Mouse (Mus musculus): ENCODE results near the gene Psmg1. TPM values are rescaled to one million over a fixed set of nuclear protein-coding genes. Genes with fewer than 3 reads are reported as not detected.
A peak's percentile ranks its signal among the peaks of the same experiment; 100 is the strongest.
"Not testable (repeated sequence)": the region's sequence is repeated elsewhere in the genome, so short reads cannot be mapped to it uniquely, and the experiment has no call there.

The Psmg1 gene
- 66.3 and 70.5 TPM in 2 replicates for polyA plus RNA-seq (2016; fragmentation: Nextera tagmentation; extraction: Ambion mirVana)

DNA sequence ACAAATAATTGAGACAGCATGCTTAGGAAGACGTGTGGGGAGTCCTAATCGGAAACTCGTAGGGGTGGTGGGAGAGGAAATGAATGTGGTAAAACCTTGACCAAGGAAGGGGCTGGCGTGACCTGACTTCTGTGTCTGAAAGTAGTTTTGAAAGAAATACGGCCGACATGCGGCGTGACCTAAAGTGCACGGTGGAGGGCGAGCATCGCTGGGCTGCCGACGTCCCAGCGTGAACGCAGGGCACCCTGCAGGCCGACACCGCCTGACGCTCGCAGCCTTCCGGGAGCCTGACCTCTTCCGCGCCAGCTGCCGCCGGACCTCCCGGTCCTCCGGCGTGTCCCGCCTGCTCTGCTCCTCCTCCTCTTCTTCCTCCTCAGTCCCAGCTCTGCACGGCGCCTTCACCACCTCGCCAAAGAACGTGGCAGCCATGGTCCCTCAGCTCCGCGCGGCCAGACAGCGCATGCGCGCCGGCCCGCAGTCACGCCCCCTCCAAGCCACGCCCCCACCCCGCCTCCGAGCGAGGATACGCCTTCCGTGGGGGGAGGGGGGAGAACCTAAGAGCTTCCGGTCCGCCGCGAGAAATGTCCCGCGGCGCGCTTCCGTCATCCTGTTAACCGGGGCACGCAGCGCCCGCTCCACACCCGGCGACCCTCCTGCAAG, at the start of gene Psmg1:
TSS of gene Psmg1 (minus strand) at position 499 of the 660 bp plus-strand sequence.
- under 1% methylated on average over 57 of the region's 62 CpGs for WGBS
- H3K27me3 ChIP-seq = no peaks in the 10 kb centered on the region
- peaks cover 32% of the 10 kb centered on the region for H3K36me3 ChIP-seq
- peak within 1 kb of the TSS; percentile 83 for H3K27ac ChIP-seq
- H3K4me3 ChIP-seq = peak within 1 kb of the TSS; percentile 71
- H3K4me2 ChIP-seq (replicated peaks) = peak within 1 kb of the TSS; percentile 70
- H3K9me3 ChIP-seq (replicated peaks) = no peaks in the 10 kb centered on the region
- ATAC-seq (ENCODE audit: low FRiP score) = peak; percentile 96
- peaks cover 13% of the 10 kb centered on the region for H3K4me1 ChIP-seq
- peak within 1 kb of the TSS; percentile 84 for H3K9ac ChIP-seq

DNA sequence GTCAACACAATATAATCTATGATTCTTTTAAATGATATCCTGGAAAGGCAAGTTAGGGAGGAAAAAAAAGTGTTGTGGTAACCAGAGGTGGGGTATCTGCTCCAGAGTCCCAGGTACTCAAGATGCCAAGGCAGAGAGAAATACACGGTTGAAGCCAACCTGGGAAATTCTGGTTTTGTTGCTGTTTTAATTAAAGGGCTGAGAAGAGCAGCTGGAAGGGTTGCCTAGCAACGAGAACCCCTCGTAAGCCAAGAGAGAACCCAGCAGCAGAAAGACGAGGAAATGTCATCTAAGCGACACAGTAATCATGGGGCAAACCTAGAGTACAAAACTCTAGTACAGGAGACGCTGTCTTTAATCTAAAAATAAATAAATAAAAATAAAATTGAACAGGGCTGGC, 48.8 kb upstream of the Psmg1 start:
- 65% methylated on average over 6 of the region's 6 CpGs for WGBS
- peaks cover 93% of the 10 kb centered on the region for H3K36me3 ChIP-seq
- H3K4me2 ChIP-seq (replicated peaks) = no peak overlapping the region
- ATAC-seq (ENCODE audit: low FRiP score) = no peak
- H3K4me1 ChIP-seq = no peaks in the 10 kb centered on the region
- H3K4me3 ChIP-seq = no peak overlapping the region
- no peak overlapping the region for H3K9ac ChIP-seq
- H3K27ac ChIP-seq = no peak overlapping the region
- no peaks in the 10 kb centered on the region for H3K9me3 ChIP-seq (replicated peaks)
- no peaks in the 10 kb centered on the region for H3K27me3 ChIP-seq

DNA sequence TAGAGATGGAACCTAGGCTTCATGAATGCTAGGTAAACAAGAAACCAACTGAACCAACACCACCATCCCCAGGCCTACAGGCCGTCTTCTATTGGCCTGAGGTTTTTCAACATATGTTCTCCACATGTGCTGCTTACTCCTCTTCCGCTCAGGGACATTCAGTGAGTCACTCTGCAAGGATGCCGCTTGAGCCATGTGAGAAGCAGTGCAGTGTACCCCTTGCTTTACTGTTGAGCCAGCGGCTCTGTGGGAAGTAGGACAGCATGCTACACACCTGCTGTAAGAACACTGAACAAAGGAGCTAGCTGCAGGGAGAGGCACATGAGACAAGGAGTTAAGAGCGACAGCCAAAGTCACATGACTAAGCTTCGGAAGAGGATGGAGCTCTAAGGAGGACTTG, 43.7 kb upstream of the Psmg1 start:
- no peaks in the 10 kb centered on the region for H3K27me3 ChIP-seq
- no peak overlapping the region for H3K9ac ChIP-seq
- peaks cover 96% of the 10 kb centered on the region for H3K36me3 ChIP-seq
- WGBS = 76% methylated on average over 6 of the region's 6 CpGs
- H3K9me3 ChIP-seq (replicated peaks) = no peaks in the 10 kb centered on the region
- H3K4me3 ChIP-seq = no peak overlapping the region
- no peak overlapping the region for H3K27ac ChIP-seq
- H3K4me2 ChIP-seq (replicated peaks) = no peak overlapping the region
- H3K4me1 ChIP-seq = no peaks in the 10 kb centered on the region
- no peak for ATAC-seq (ENCODE audit: low FRiP score)

DNA sequence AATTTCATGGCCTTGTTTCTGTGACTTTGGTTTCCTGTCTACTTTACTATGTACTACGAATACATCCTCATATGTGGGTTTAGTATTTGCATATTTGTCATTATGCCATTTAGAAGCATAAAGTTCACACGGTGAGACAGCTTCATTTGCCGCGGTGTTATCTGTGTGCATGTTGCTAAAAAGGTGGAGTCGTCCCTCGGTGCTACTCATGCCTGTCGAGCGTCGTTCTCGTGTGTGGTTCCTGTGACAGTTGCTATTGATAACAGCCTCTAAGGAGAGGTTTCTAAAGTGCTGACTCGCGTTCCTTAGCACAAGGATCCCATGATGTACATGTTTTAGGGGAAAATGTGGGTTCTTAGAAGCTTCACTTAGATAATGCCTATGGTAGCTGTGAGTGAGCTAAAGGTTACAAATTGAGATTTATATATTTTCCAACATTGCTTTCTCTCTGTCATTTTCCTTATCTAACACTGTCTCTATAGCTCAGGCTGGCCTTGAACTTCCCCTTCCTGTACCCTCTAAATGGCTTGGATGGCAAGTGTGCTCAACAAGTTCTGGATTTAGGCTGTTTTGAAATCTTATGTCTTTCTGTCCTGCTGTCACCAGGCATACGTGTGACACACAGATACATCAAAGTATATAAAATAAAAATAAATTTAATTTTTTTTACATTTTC, 41.7 kb upstream of the Psmg1 start:
- no peak for ATAC-seq (ENCODE audit: low FRiP score)
- no peak overlapping the region for H3K27ac ChIP-seq
- no peaks in the 10 kb centered on the region for H3K9me3 ChIP-seq (replicated peaks)
- H3K36me3 ChIP-seq = peaks cover 98% of the 10 kb centered on the region
- no peak overlapping the region for H3K4me2 ChIP-seq (replicated peaks)
- no peaks in the 10 kb centered on the region for H3K27me3 ChIP-seq
- 92% methylated on average over 13 of the region's 13 CpGs for WGBS
- no peaks in the 10 kb centered on the region for H3K4me1 ChIP-seq
- H3K4me3 ChIP-seq = no peak overlapping the region
- H3K9ac ChIP-seq = no peak overlapping the region

DNA sequence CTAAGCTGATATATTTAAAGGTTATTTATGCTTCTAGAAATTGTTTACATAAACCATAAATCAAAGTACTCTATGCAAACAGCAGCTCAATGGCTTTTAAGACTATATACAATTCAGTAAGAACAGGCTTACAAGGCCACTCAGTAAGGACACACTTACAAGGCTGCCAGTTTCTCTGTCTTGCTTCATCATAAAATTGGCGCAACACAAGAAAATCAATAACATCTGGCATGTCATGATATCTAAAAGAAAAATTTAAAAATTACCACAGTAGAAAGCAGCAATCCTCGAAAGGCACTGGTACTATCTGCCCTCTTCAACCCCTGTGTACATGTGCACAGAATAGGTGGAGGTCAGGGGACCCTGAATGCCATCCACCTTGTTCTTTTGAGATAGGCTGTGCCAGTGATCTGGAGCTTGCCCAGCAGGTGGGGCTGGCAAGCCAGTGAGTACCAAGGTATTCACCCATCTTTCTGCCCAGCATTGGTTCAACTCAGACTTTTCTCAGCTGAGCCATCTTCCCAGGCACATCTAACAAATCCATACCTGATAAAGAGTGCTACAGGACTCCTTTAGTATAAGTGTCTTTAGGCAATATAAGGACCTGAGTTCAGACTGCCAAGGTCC, 39.8 kb upstream of the Psmg1 start:
- ATAC-seq (ENCODE audit: low FRiP score) = no peak
- H3K9ac ChIP-seq = no peak overlapping the region
- H3K27me3 ChIP-seq = no peaks in the 10 kb centered on the region
- no peaks in the 10 kb centered on the region for H3K4me1 ChIP-seq
- WGBS = 89% methylated on average over 2 of the region's 2 CpGs
- H3K27ac ChIP-seq = no peak overlapping the region
- H3K4me3 ChIP-seq = no peak overlapping the region
- H3K36me3 ChIP-seq = peaks cover 96% of the 10 kb centered on the region
- H3K4me2 ChIP-seq (replicated peaks) = no peak overlapping the region
- H3K9me3 ChIP-seq (replicated peaks) = no peaks in the 10 kb centered on the region

DNA sequence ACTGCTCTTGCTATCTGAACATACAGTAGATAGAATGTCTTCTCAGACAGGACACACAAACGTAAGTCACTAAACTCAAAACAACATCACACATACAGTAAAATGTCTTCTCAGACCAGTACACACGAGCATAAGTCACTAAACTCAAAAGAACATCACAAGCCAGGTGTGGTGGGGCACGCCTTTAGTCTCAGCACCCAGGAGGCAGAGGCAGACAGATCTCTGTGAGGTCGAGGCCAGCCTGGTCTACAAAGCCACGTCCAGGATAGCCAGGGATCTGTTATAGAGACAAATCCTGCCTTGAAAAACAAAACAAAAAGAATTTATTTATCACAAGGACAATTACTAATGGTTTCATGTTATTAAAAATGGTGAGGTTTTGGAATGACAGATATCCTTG, 35.5 kb upstream of the Psmg1 start:
- H3K9ac ChIP-seq = no peak overlapping the region
- no peaks in the 10 kb centered on the region for H3K27me3 ChIP-seq
- H3K4me2 ChIP-seq (replicated peaks) = no peak overlapping the region
- H3K4me1 ChIP-seq = no peaks in the 10 kb centered on the region
- H3K4me3 ChIP-seq = no peak overlapping the region
- no peak for ATAC-seq (ENCODE audit: low FRiP score)
- H3K9me3 ChIP-seq (replicated peaks) = no peaks in the 10 kb centered on the region
- peaks cover 86% of the 10 kb centered on the region for H3K36me3 ChIP-seq
- 95% methylated on average over 5 of the region's 5 CpGs for WGBS
- no peak overlapping the region for H3K27ac ChIP-seq

DNA sequence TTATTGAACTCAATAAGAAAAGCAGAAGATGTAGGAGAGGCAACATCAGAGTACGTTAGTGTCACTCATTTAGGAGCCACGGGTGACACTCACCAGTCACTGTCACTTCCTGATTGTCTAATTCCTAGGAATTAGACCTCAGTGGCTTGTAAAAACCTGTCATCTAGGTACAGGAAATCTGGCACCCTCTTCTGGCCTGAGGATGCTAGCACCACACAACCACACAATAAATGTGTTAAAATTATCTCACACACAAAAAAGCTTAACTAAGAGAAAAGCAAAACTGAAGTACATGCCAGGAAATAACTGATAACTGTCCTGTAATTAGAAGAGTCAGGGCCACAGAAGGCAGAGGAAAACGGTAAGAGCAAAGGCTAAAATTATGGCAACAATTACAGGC, 34.5 kb upstream of the Psmg1 start:
- H3K36me3 ChIP-seq = peaks cover 86% of the 10 kb centered on the region
- 91% methylated on average over 3 of the region's 3 CpGs for whole genome bisulfite sequencing
- H3K27me3 ChIP-seq = no peaks in the 10 kb centered on the region
- H3K9me3 ChIP-seq (replicated peaks) = no peaks in the 10 kb centered on the region
- no peak overlapping the region for H3K4me3 ChIP-seq
- H3K27ac ChIP-seq = no peak overlapping the region
- no peak overlapping the region for H3K4me2 ChIP-seq (replicated peaks)
- H3K9ac ChIP-seq = no peak overlapping the region
- no peaks in the 10 kb centered on the region for H3K4me1 ChIP-seq
- ATAC-seq (ENCODE audit: low FRiP score) = no peak

DNA sequence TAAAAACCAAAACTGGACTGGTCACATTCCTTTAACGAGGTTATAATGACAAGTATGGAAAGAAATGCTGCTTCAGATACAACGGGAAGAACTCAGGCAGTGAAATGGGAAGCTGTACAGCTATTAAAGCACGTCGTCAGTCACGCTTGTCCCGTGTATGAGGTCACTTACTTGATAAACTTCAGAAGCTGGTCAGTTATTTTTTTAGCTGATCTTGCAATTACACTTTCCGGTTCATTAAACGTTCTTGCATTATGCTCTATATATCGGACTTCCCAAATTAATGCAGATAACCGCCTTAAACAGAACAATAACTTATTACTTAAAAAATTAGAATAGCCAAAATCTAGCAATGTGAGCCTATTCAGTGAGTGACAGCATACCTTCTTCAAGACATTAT, 30.3 kb upstream of the Psmg1 start:
- no peaks in the 10 kb centered on the region for H3K27me3 ChIP-seq

DNA sequence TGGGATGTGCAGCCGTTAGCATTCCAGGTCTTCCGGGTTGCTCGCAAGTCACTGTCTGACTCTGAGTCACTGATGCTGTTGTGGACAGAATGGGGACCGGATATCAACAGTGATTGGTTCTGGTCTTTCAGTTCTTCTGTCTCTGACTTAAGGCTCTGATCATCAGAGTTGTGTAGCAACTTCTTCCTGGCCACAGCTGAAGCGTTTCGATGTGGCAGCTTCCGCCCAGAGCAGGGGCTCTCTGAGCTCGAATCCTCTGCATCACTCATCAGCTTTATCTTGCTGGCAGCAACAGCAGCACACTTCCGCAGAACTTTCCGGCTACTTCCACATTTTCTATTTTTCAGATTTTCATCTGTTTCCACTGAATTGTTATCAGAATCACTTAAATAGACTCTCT, 18.4 kb upstream of the Psmg1 start:
- not testable (repeated sequence) for H3K27me3 ChIP-seq; H3K4me2 ChIP-seq (replicated peaks); H3K9ac ChIP-seq; H3K27ac ChIP-seq; H3K9me3 ChIP-seq (replicated peaks); H3K4me3 ChIP-seq; ATAC-seq (ENCODE audit: low FRiP score); H3K4me1 ChIP-seq
- H3K36me3 ChIP-seq = peaks cover 30% of the 10 kb centered on the region
- no CpG with 5 or more reads among the region's 10 CpGs for WGBS

More for the DNA sequence above, 30.3 kb upstream of the Psmg1 start:
- H3K9ac ChIP-seq = no peak overlapping the region
- no peaks in the 10 kb centered on the region for H3K4me1 ChIP-seq
- peaks cover 84% of the 10 kb centered on the region for H3K36me3 ChIP-seq
- no peak for ATAC-seq (ENCODE audit: low FRiP score)
- WGBS = 92% methylated on average over 10 of the region's 10 CpGs
- H3K4me3 ChIP-seq = no peak overlapping the region
- no peak overlapping the region for H3K27ac ChIP-seq
- no peak overlapping the region for H3K4me2 ChIP-seq (replicated peaks)
- H3K9me3 ChIP-seq (replicated peaks) = no peaks in the 10 kb centered on the region

DNA sequence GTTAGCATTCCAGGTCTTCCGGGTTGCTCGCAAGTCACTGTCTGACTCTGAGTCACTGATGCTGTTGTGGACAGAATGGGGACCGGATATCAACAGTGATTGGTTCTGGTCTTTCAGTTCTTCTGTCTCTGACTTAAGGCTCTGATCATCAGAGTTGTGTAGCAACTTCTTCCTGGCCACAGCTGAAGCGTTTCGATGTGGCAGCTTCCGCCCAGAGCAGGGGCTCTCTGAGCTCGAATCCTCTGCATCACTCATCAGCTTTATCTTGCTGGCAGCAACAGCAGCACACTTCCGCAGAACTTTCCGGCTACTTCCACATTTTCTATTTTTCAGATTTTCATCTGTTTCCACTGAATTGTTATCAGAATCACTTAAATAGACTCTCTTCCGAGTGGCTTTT, 13.5 kb upstream of the Psmg1 start:
- not testable (repeated sequence) for H3K4me3 ChIP-seq; H3K9ac ChIP-seq; H3K9me3 ChIP-seq (replicated peaks); H3K27me3 ChIP-seq; H3K27ac ChIP-seq; H3K4me2 ChIP-seq (replicated peaks); ATAC-seq (ENCODE audit: low FRiP score); H3K4me1 ChIP-seq
- WGBS = no CpG with 5 or more reads among the region's 10 CpGs
- peaks cover 45% of the 10 kb centered on the region for H3K36me3 ChIP-seq

DNA sequence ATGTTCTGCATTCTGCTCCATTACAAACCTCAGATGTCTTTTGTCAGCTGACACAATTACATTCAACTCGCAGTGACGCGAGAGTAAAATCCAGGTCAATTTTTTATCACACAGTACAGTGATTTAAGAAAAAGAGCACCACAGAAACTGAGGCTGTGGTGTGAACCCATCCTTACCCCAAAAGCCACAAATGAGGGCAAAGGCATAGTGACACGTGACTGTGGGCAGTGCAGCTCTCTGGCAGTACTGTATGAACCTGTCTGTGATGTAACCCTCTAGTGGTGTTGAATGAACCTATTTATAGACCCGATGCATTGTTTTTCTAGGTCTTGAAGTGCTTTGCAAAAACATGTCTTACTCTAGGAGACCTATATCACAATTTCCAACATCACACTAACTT, 8.5 kb upstream of the Psmg1 start:
- H3K27ac ChIP-seq = no peak overlapping the region
- H3K27me3 ChIP-seq = no peaks in the 10 kb centered on the region
- WGBS = 93% methylated on average over 5 of the region's 5 CpGs
- H3K4me2 ChIP-seq (replicated peaks) = no peak overlapping the region
- H3K4me1 ChIP-seq = no peaks in the 10 kb centered on the region
- no peak for ATAC-seq (ENCODE audit: low FRiP score)
- no peak overlapping the region for H3K4me3 ChIP-seq
- no peak overlapping the region for H3K9ac ChIP-seq
- H3K36me3 ChIP-seq = peaks cover 56% of the 10 kb centered on the region
- no peaks in the 10 kb centered on the region for H3K9me3 ChIP-seq (replicated peaks)

DNA sequence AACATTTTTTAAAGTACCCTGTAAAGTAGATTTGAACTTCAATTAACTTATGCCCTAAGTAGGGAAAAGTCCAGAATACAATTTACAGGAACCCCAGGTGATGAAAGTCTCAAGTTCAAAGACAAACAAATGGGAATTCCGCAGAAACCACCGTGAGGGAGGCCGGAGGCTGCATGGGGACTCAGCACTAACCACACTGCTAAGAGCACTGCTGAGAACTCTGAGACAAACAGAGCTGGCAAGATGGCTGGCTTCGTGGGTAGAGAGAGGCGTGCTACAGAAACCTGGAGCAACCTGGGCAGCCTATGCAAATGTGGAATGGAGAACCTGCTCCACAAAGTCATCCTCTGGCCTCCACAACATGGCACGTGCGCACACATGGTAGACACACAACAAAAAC, 5.4 kb upstream of the Psmg1 start:
- no peak overlapping the region for H3K4me2 ChIP-seq (replicated peaks)
- H3K4me3 ChIP-seq = no peak overlapping the region
- no peak overlapping the region for H3K27ac ChIP-seq
- WGBS = 84% methylated on average over 7 of the region's 7 CpGs
- peaks cover 6% of the 10 kb centered on the region; the same call in 1 of the 2 replicates for H3K4me1 ChIP-seq
- H3K9ac ChIP-seq = no peak overlapping the region
- no peaks in the 10 kb centered on the region for H3K9me3 ChIP-seq (replicated peaks)
- H3K27me3 ChIP-seq = no peaks in the 10 kb centered on the region
- peaks cover 52% of the 10 kb centered on the region for H3K36me3 ChIP-seq
- ATAC-seq (ENCODE audit: low FRiP score) = no peak
